Mouse (Mus musculus) olfactory bulb, adult 2 months (tissue): ENCODE measurements at regions not wholly inside any gene's neighbourhood (a gene's known extent, or its start where the extent isn't known, plus 50 kb on each side); places are given as distances from the start of the nearest gene placed in this dataset.

ENCODE experiments used
- H3K27ac ChIP-seq: fragments of 200-500 bp; 2 replicates; pipeline ENCODE4 v1.5.1; 2012; ENCODE audit warnings: low read depth, low read length; ENCODE audit not compliant: insufficient read depth
- H3K4me1 ChIP-seq: fragments of 200-500 bp; 2 replicates; pipeline ENCODE4 v1.6.1; 2012; ENCODE audit warnings: low read length; ENCODE audit not compliant: control insufficient read depth, insufficient read depth
- H3K4me3 ChIP-seq: fragments of 200-500 bp; 2 replicates; pipeline ENCODE4 v1.5.1; 2012; ENCODE audit warnings: mild to moderate bottlenecking, low read depth, low read length, moderate library complexity; ENCODE audit not compliant: insufficient read depth
- CTCF ChIP-seq: fragments of 200-500 bp; IDR thresholded peaks from 2 replicates; pipeline ENCODE4 v1.5.1; 2012; ENCODE audit warnings: low read depth, mild to moderate bottlenecking, low read length, moderate library complexity; ENCODE audit not compliant: insufficient read depth
- POLR2A ChIP-seq: fragments of 200-500 bp; IDR thresholded peaks from 2 replicates; pipeline ENCODE4 v1.6.1; 2012; ENCODE audit warnings: mild to moderate bottlenecking, low read depth, low read length, moderate library complexity; ENCODE audit not compliant: insufficient read depth
- WGBS: fragments of 180-500 bp; shearing (Covaris S2); methylation state at CpG from one replicate; pipeline ENCODE4 v1.1.7; 2018; 5-methylcytosine and 5-hydroxymethylcytosine counted together

- Histone ChIP-seq H3K4me1 (no peaks in the 10 kb centered on the region), H3K4me3 (no peak overlapping the region), H3K27ac (no peak overlapping the region)
- TF ChIP-seq POLR2A, result no peak
- TF ChIP-seq CTCF, result no peak
- 94% methylated on average over 6 of the region's 6 CpGs for WGBS
Measured at GRCm38 (mm10) chr13:57325306-57325925, 429.6 kb upstream of the Trpc7 start.

DNA sequence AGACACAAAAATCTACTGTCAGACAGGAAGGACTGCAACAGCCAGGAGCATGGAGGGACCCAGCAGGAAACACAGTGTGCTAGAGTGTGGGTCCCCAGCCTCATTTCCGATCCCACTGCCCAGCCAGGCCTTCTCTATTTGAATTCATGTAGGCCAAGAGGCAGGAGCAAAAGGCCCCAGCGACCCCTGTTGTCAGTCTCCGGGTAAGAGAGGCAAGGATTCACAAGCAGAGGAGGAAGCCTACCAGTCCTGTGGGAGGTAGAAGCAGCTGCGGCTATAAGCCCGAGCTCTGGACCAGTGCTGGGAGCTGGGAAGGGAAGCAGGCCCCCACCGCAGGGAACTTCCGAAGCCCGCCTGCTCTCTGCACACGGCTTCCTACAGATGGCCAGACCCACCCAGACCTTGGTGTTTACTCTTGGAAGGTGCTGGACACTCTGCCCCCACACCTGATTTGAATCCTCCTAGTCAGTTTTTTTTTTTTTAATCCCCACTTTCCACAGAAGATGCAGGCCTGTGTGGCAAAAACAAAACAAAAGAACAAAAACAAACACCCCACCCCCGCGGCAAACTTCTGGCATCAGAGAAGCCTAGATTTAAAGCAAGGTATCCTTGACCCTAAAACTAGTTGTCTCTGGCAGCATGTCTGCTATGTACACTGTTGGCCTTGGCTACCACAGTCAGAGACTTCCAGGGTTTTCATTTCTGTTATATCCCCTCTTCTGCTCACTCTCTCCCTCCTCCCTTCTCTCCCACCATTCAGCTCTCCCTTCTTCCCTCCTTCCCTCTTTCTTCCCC is 420.6 kb upstream of the Trpc7 start:
- 72% methylated on average over 11 of the region's 11 CpGs for WGBS
- Histone ChIP-seq H3K4me1 (peaks cover 21% of the 10 kb centered on the region), H3K4me3 (no peak overlapping the region), H3K27ac (no peak overlapping the region)
- TF ChIP-seq POLR2A (no peak), CTCF (no peak)

DNA sequence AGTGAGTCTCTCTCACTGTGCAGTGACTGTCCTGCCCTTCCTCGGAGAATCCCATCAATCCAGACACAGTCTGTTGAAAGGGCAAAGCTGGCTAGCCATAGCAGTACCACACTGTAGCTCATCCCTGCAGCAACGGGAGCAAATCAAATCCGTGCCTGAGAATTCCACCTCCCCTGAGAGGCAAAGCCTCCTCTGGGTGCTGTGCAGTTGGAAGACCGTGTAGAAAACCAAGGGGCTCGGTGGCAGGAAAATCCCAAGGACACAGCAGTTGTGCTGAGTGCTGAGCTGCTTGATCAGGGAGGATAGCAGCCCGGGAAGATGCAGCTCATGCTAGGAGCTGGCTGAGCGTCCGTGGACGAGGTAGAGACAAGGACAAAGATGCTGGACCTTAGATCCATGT is 418.7 kb upstream of the Trpc7 start:
- no peak overlapping the region for H3K27ac ChIP-seq
- H3K4me3 ChIP-seq, result no peak overlapping the region
- WGBS, result 59% methylated on average over 9 of the region's 9 CpGs
- peaks cover 20% of the 10 kb centered on the region for H3K4me1 ChIP-seq
- TF ChIP-seq CTCF (no peak), POLR2A (no peak)

DNA sequence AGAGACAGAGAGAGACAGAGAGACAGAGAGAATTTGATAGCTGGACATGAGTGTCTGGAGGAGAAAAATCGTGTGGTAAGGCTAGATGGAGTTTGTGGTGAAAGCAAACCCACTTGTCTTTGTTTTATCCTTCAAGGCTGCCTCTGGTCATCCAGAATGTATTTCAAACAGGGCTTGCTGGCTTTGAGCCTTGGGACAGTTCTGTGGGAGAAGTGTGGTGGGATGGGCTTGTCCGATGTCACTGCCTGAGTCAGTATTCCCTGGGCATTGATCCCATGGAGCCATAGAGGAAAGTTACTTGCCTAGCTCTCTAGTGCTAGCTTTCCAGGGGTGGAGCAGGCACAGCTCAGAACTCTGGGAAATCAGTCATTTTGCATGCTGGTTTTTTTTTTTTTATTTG is 417.9 kb upstream of the Trpc7 start:
- 71% methylated on average over 2 of the region's 2 CpGs for WGBS
- Histone ChIP-seq H3K4me3 (no peak overlapping the region), H3K27ac (no peak overlapping the region), H3K4me1 (peaks cover 16% of the 10 kb centered on the region)
- TF ChIP-seq CTCF, result no peak
- TF ChIP-seq POLR2A, result no peak

- TF ChIP-seq POLR2A (no peak), CTCF (no peak)
- 76% methylated on average over 2 of the region's 2 CpGs for WGBS
Measured at GRCm38 (mm10) chr13:57311235-57311634, 415.4 kb upstream of the Trpc7 start.

GRCm38 (mm10) chr13:57309618-57310017 is 413.8 kb upstream of the Trpc7 start:
- H3K4me3 ChIP-seq, result no peak overlapping the region
- WGBS, result 87% methylated on average over 4 of the region's 4 CpGs
- TF ChIP-seq POLR2A (no peak), CTCF (no peak)
- peaks cover 7% of the 10 kb centered on the region for H3K4me1 ChIP-seq
- no peak overlapping the region for H3K27ac ChIP-seq

More at GRCm38 (mm10) chr13:57311235-57311634, 415.4 kb upstream of the Trpc7 start:
- Histone ChIP-seq H3K4me1 (peaks cover 11% of the 10 kb centered on the region), H3K4me3 (no peak overlapping the region), H3K27ac (no peak overlapping the region)

DNA sequence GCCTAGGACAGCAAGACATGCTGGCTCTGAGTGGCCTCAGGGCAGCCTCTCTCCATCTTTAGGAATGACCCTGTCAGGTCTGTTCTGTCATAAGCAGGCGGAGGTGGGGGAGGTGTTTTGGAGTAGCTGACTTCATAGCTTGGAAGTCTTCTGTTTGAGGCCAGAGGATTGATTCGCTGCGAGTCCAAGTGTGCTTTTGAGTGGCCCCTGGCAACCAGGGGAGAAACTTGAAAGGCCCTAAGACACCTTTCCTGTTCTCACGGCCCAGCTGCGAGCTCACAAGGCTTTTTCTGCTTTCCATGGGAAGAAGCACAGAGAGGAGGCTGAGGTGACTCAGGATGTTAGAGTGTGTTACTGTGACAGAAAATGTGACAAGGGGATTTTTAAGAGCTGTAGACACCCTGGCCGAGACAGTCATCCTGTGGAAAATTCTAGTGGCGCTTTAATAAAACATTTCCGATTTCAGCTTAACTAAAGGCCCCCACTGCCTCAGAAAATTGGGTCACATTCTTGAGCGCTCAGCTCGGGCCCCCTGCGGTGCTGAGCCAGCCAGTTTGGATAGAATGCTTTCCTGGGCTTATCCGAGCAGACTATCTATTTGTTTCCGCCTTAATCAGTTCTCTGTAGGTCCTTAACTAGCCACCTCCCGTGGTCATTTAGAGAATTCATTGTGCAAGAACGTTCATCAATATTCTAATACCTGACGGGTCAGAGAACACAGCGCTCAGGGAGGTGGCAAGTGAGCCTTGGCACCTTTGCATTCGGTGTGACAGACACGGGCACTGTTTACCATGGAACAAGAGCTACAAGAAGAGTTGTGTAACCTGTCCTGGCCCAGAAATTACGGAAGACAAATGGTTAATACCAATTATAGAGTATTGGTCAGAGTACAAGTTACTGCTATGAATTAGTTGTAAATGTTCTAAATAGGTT is 412.4 kb upstream of the Trpc7 start:
- no peak overlapping the region for H3K27ac ChIP-seq
- no peak overlapping the region for H3K4me3 ChIP-seq
- no peak for TF ChIP-seq POLR2A
- no peak for TF ChIP-seq CTCF
- H3K4me1 ChIP-seq, result peaks cover 5% of the 10 kb centered on the region; the same call in 1 of the 2 replicates
- 42% methylated on average over 20 of the region's 20 CpGs for WGBS

DNA sequence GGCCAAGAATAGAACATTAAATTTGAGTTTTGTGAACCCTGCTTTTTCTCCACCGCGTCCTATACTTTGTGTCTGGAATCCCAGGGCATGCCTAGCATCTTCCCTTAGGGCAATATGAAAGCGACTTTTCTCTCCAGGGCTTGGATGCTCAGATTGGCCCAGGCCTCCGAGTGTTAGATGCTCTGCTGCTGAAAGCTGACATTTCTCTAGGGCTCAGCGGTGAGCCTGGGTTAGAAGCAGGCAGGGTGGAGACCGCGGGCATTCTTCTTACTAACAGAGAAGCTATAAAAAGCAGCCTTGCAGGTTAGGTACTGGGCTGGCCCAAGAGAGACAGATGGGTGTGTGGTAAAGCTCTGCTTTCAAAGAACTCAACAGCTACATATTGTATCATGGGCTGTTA is 409.8 kb upstream of the Trpc7 start:
- no peak for TF ChIP-seq CTCF
- no peak for TF ChIP-seq POLR2A

More for the DNA sequence above, 409.8 kb upstream of the Trpc7 start:
- Histone ChIP-seq H3K4me3 (no peak overlapping the region), H3K4me1 (peaks cover 5% of the 10 kb centered on the region; the same call in 1 of the 2 replicates), H3K27ac (no peak overlapping the region)
- 95% methylated on average over 7 of the region's 7 CpGs for WGBS
